Mouse (Mus musculus) thymus, postnatal 14 days (tissue): ENCODE results near the gene Cdh10.

Experiments
- DNase-seq: peaks from one replicate; pipeline ENCODE4 v3.0.0; 2021

Gene Cdh10

GRCm38 (mm10) chr15:18987671-18988070 lies 168.9 kb downstream of the Cdh10 start:
- DNase-seq, result no peak

- no peak for DNase-seq
These were observed 174.8 kb downstream of the Cdh10 start for GRCm38 (mm10) chr15:18993512-18993911.

DNA sequence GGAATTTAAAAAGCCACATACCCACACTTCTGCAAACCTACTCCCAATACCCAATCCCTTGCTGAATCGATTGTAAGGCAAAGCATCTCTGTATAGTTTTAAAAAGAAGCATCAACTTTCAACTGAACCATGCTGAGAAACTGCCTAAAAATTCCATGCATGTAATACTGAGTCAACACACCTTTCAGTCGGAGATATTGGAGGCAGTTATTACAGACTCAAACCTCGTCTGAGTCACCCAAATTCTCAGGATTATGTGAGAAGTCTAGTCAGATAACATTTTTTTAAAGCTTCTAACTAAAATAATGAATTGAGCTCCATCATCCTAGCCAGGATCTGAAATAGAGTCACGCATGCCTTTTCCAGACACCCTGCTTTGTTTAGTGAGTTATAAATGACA lies 175.5 kb downstream of the Cdh10 start:
- DNase-seq, result no peak

DNA sequence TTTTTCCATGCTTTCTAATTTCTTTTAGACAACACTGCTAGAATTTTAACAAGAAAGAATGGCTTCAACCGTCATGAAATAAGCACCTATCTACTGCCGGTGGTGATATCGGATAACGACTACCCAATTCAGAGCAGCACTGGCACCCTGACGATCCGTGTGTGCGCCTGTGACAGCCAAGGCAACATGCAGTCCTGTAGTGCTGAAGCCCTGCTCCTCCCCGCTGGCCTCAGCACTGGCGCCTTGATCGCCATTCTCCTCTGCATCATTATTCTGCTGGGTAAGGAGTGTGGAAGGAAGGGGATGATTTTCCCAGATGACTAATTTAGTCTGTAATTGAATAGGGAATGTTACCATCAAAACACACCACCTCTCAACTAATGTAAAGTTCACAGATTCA lies 192.1 kb downstream of the Cdh10 start:
- no peak for DNase-seq

GRCm38 (mm10) chr15:19032983-19033382 lies 214.2 kb downstream of the Cdh10 start:
- DNase-seq, result no peak

GRCm38 (mm10) chr15:19040077-19040476 lies 221.3 kb downstream of the Cdh10 start:
- DNase-seq, result no peak
